Mouse (Mus musculus) cerebellum, adult 2 months (tissue): Measurements from ENCODE around the gene Slc8b1.

Source experiments
- CTCF ChIP-seq: fragments of 200-500 bp; IDR thresholded peaks from 2 replicates; pipeline ENCODE4 v1.5.1; 2011; ENCODE audit warnings: low read depth, mild to moderate bottlenecking, control low read depth, low read length, moderate library complexity, borderline replicate concordance; ENCODE audit not compliant: insufficient read depth
- POLR2A ChIP-seq: fragments of 200-500 bp; IDR thresholded peaks from 2 replicates; pipeline ENCODE4 v1.6.1; 2011; ENCODE audit warnings: low read length, control low read depth, borderline replicate concordance; ENCODE audit not compliant: insufficient read depth

GRCm38 (mm10) chr5:120579211-120579897 lies 68.4 kb downstream of the Slc8b1 start:
- no peak for TF ChIP-seq CTCF
- no peak for TF ChIP-seq POLR2A
